Mouse (Mus musculus): Measurements from ENCODE around the gene Zfp97. TPM values are rescaled to one million over a fixed set of nuclear protein-coding genes. Genes with fewer than 3 reads are reported as not detected.

Zfp97 gene
- 3.9 and 4.2 TPM in 2 replicates for polyA plus RNA-seq (2015; fragmentation: Nextera tagmentation; extraction: Ambion mirVana)

GRCm38 (mm10) chr17:17120830-17121502 lies at the start of gene Zfp97:
Zfp97 (plus strand) TSS chr17:17121415.

Other genes with a start within 250 kb of the Zfp97 start
- 3.9 and 4.0 TPM in 2 replicates for gene Zfp960, start 57.3 kb upstream of the Zfp97 start, polyA plus RNA-seq (2015; fragmentation: Nextera tagmentation; extraction: Ambion mirVana)

Data from skeletal muscle tissue, postnatal 0 days (tissue).